Mouse (Mus musculus) hindbrain, embryonic 15.5 days (tissue): ENCODE measurements around the gene Rgl3. TPM values are rescaled to one million over a fixed set of nuclear protein-coding genes. Genes with fewer than 3 reads are reported as not detected.
A peak's percentile ranks its signal among the peaks of the same experiment; 100 is the strongest.

Experiments used
- ATAC-seq: fragments of 200-750 bp; cut with Nextera tagmentation; 2 replicates; pipeline ENCODE4 v1.8.0; 2017; ENCODE audit warnings: low read depth, moderate number of reproducible peaks, moderate TSS enrichment; ENCODE audit not compliant: low FRiP score
- H3K27ac ChIP-seq: fragments of 300-500 bp; sonication (generic); replicated peaks from 2 replicates; pipeline ENCODE4 v1.5.1; 2015; ENCODE audit warnings: mild to moderate bottlenecking, inconsistent platforms
- H3K27me3 ChIP-seq: fragments of 300-500 bp; sonication (generic); 2 replicates; pipeline ENCODE4 v1.6.1; 2015; ENCODE audit warnings: control low read depth, inconsistent platforms
- H3K36me3 ChIP-seq: fragments of 300-500 bp; sonication (generic); 2 replicates; pipeline ENCODE4 v1.6.1; 2015; ENCODE audit warnings: control low read depth, inconsistent platforms
- H3K4me1 ChIP-seq: fragments of 300-500 bp; sonication (generic); replicated peaks from 2 replicates; pipeline ENCODE4 v1.6.1; 2015; ENCODE audit warnings: control low read depth, inconsistent platforms
- H3K4me2 ChIP-seq: fragments of 300-500 bp; sonication (generic); 2 replicates; pipeline ENCODE4 v1.6.1; 2015; ENCODE audit warnings: moderate library complexity, mild to moderate bottlenecking, inconsistent platforms
- H3K4me3 ChIP-seq: fragments of 300-500 bp; sonication (generic); 2 replicates; pipeline ENCODE4 v1.5.1; 2015; ENCODE audit warnings: mild to moderate bottlenecking, inconsistent platforms
- H3K9ac ChIP-seq: fragments of 300-500 bp; sonication (generic); 2 replicates; pipeline ENCODE4 v1.6.1; 2015; ENCODE audit warnings: inconsistent platforms
- H3K9me3 ChIP-seq: fragments of 300-500 bp; sonication (generic); 2 replicates; pipeline ENCODE4 v1.6.1; 2016; ENCODE audit warnings: control low read depth, inconsistent platforms
- WGBS: fragments of 180-500 bp; shearing (Covaris S2); methylation state at CpG from one replicate; pipeline ENCODE4 v1.1.7; 2015; 5-methylcytosine and 5-hydroxymethylcytosine counted together
- polyA plus RNA-seq: library from polyadenylated mRNA; unstranded; fragments of >200 nt; fragmentation: Nextera tagmentation; extraction: Ambion mirVana; gene quantifications from 2 replicates; pipeline ENCODE4 v1.2.1, GENCODE M21; 2015

Rgl3 gene
- 1.2 and 2.2 TPM in 2 replicates for polyA plus RNA-seq

GRCm38 (mm10) chr9:21989230-21990110 lies at the start of gene Rgl3:
Gene Rgl3, minus strand, starts transcription at chr9:21989446.
- Histone ChIP-seq H3K4me3 (peak within 1 kb of the TSS; percentile 36), H3K27ac (no peak within 1 kb of the TSS), H3K4me2 (peak within 1 kb of the TSS; percentile 69), H3K9me3 (no peaks in the 10 kb centered on the region), H3K27me3 (peaks cover 66% of the 10 kb centered on the region), H3K4me1 (peaks cover 23% of the 10 kb centered on the region), H3K36me3 (no peaks in the 10 kb centered on the region), H3K9ac (no peak within 1 kb of the TSS)
- no peak for ATAC-seq
- WGBS: 1% methylated on average over 42 of the region's 42 CpGs

- Histone ChIP-seq H3K4me3 (no peak overlapping the region), H3K4me1 (peaks cover 12% of the 10 kb centered on the region; the same call in 1 of the 2 replicates), H3K36me3 (peaks cover 20% of the 10 kb centered on the region), H3K27ac (no peak overlapping the region), H3K4me2 (no peak overlapping the region), H3K9ac (no peak overlapping the region), H3K27me3 (no peaks in the 10 kb centered on the region), H3K9me3 (no peaks in the 10 kb centered on the region)
- ATAC-seq: no peak
- 84% methylated on average over 10 of the region's 10 CpGs for WGBS
Observed at GRCm38 (mm10) chr9:22037826-22038225, 48.6 kb upstream of the Rgl3 start.

GRCm38 (mm10) chr9:22035300-22036044 lies 46.2 kb upstream of the Rgl3 start:
- H3K4me1 ChIP-seq: peaks cover 7% of the 10 kb centered on the region; the same call in 1 of the 2 replicates
- no peaks in the 10 kb centered on the region for H3K9me3 ChIP-seq
- H3K4me3 ChIP-seq: no peak overlapping the region
- no peak overlapping the region for H3K4me2 ChIP-seq
- H3K27ac ChIP-seq: no peak overlapping the region
- no peak overlapping the region for H3K9ac ChIP-seq
- WGBS: 17% methylated on average over 6 of the region's 6 CpGs
- peaks cover 33% of the 10 kb centered on the region for H3K36me3 ChIP-seq
- no peaks in the 10 kb centered on the region for H3K27me3 ChIP-seq
- no peak for ATAC-seq

- WGBS: 94% methylated on average over 9 of the region's 9 CpGs
- Histone ChIP-seq H3K27me3 (no peaks in the 10 kb centered on the region), H3K9me3 (no peaks in the 10 kb centered on the region), H3K4me1 (no peaks in the 10 kb centered on the region), H3K27ac (no peak overlapping the region), H3K9ac (no peak overlapping the region), H3K4me3 (no peak overlapping the region), H3K36me3 (peaks cover 60% of the 10 kb centered on the region), H3K4me2 (no peak overlapping the region)
- ATAC-seq: no peak
Observed at GRCm38 (mm10) chr9:22030386-22030785, 41.1 kb upstream of the Rgl3 start.

- Histone ChIP-seq H3K27ac (no peak overlapping the region), H3K4me3 (no peak overlapping the region), H3K27me3 (no peaks in the 10 kb centered on the region), H3K4me2 (no peak overlapping the region), H3K9me3 (no peaks in the 10 kb centered on the region), H3K4me1 (no peaks in the 10 kb centered on the region), H3K9ac (no peak overlapping the region), H3K36me3 (peaks cover 64% of the 10 kb centered on the region)
- no peak for ATAC-seq
- WGBS: 21% methylated on average over 7 of the region's 7 CpGs
Observed at GRCm38 (mm10) chr9:22028467-22028866, 39.2 kb upstream of the Rgl3 start.

- Histone ChIP-seq H3K9me3 (no peaks in the 10 kb centered on the region), H3K4me2 (no peak overlapping the region), H3K27me3 (no peaks in the 10 kb centered on the region), H3K4me1 (no peaks in the 10 kb centered on the region), H3K27ac (no peak overlapping the region), H3K9ac (no peak overlapping the region), H3K4me3 (no peak overlapping the region), H3K36me3 (peaks cover 51% of the 10 kb centered on the region)
- WGBS: 36% methylated on average over 8 of the region's 8 CpGs
- peak; percentile 13; the same call in 1 of the 2 replicates for ATAC-seq
Observed at GRCm38 (mm10) chr9:22024592-22024991, 35.3 kb upstream of the Rgl3 start.

- WGBS: 68% methylated on average over 7 of the region's 7 CpGs
- Histone ChIP-seq H3K36me3 (peaks cover 50% of the 10 kb centered on the region), H3K9ac (no peak overlapping the region), H3K27ac (no peak overlapping the region), H3K4me2 (no peak overlapping the region), H3K27me3 (no peaks in the 10 kb centered on the region), H3K4me1 (no peaks in the 10 kb centered on the region), H3K9me3 (no peaks in the 10 kb centered on the region), H3K4me3 (no peak overlapping the region)
- ATAC-seq: no peak
Observed at GRCm38 (mm10) chr9:22017208-22017825, 28.1 kb upstream of the Rgl3 start.

- no peaks in the 10 kb centered on the region for H3K27me3 ChIP-seq
- H3K27ac ChIP-seq: no peak overlapping the region
- H3K4me1 ChIP-seq: no peaks in the 10 kb centered on the region
- no peak overlapping the region for H3K4me2 ChIP-seq
- no peaks in the 10 kb centered on the region for H3K9me3 ChIP-seq
- no peak overlapping the region for H3K9ac ChIP-seq
- 68% methylated on average over 10 of the region's 10 CpGs for WGBS
- H3K36me3 ChIP-seq: peaks cover 59% of the 10 kb centered on the region
- no peak overlapping the region for H3K4me3 ChIP-seq
- no peak for ATAC-seq
Observed at GRCm38 (mm10) chr9:22016245-22016644, 27.0 kb upstream of the Rgl3 start.

GRCm38 (mm10) chr9:22012731-22013130 lies 23.5 kb upstream of the Rgl3 start:
- H3K9ac ChIP-seq: no peak overlapping the region
- no peak overlapping the region for H3K27ac ChIP-seq
- no peak overlapping the region for H3K4me2 ChIP-seq
- no peaks in the 10 kb centered on the region for H3K4me1 ChIP-seq
- ATAC-seq: no peak
- WGBS: 88% methylated on average over 13 of the region's 13 CpGs
- no peaks in the 10 kb centered on the region for H3K27me3 ChIP-seq
- H3K9me3 ChIP-seq: no peaks in the 10 kb centered on the region
- peaks cover 73% of the 10 kb centered on the region for H3K36me3 ChIP-seq
- no peak overlapping the region for H3K4me3 ChIP-seq

- 89% methylated on average over 5 of the region's 5 CpGs for WGBS
- peaks cover 68% of the 10 kb centered on the region for H3K36me3 ChIP-seq
Observed at GRCm38 (mm10) chr9:22011055-22011454, 21.8 kb upstream of the Rgl3 start.

GRCm38 (mm10) chr9:22004546-22004945 lies 15.3 kb upstream of the Rgl3 start:
- peaks cover 41% of the 10 kb centered on the region for H3K4me1 ChIP-seq
- no peak overlapping the region for H3K9ac ChIP-seq
- no peak overlapping the region for H3K27ac ChIP-seq
- 94% methylated on average over 12 of the region's 12 CpGs for WGBS
- ATAC-seq: no peak
- H3K27me3 ChIP-seq: no peaks in the 10 kb centered on the region
- peaks cover 30% of the 10 kb centered on the region for H3K36me3 ChIP-seq
- H3K4me3 ChIP-seq: no peak overlapping the region
- H3K9me3 ChIP-seq: no peaks in the 10 kb centered on the region
- H3K4me2 ChIP-seq: 0 out of 2 replicates have a peak overlapping the region, but pooled peaks have one; percentile 92

More at GRCm38 (mm10) chr9:22011055-22011454, 21.8 kb upstream of the Rgl3 start:
- Histone ChIP-seq H3K27me3 (no peaks in the 10 kb centered on the region), H3K4me3 (no peak overlapping the region), H3K9me3 (no peaks in the 10 kb centered on the region), H3K4me1 (0 out of 2 replicates have a peak, but pooled peaks cover 6% of the 10 kb centered on the region), H3K9ac (no peak overlapping the region), H3K27ac (no peak overlapping the region), H3K4me2 (no peak overlapping the region)
- ATAC-seq: peak; percentile 29; the same call in 1 of the 2 replicates
